Mouse (Mus musculus): ENCODE results near the gene Prpf4. TPM values are rescaled to one million over a fixed set of nuclear protein-coding genes. Genes with fewer than 3 reads are reported as not detected.

Gene Prpf4
- polyA plus RNA-seq, 1 experiment, result 0.44 TPM

GRCm38 (mm10) chr4:62431522-62431921 lies 22.9 kb downstream of the Prpf4 start:
- H3K4me1 ChIP-seq, result peaks cover 42% of the 10 kb centered on the region
- no peak for TF ChIP-seq GATA1 (IDR thresholded peaks at IDR 0.05; ENCODE audit: borderline replicate concordance, low read length)
- TF ChIP-seq FLI1 (IDR thresholded peaks at IDR 0.05; ENCODE audit: low read length), result no peak
- peaks cover 3% of the 10 kb centered on the region for H3K36me3 ChIP-seq (replicated peaks; ENCODE audit: low read length)

GRCm38 (mm10) chr4:62433939-62434870 lies 25.6 kb downstream of the Prpf4 start:
- H3K27me3 ChIP-seq (replicated peaks), result no peaks in the 10 kb centered on the region
- H3K36me3 ChIP-seq (replicated peaks; ENCODE audit: low read length), result no peaks in the 10 kb centered on the region
- H3K9me3 ChIP-seq, result 0 out of 2 replicates have a peak, but pooled peaks cover 4% of the 10 kb centered on the region
- H3K4me1 ChIP-seq, result peaks cover 23% of the 10 kb centered on the region
- TF ChIP-seq GATA1 (IDR thresholded peaks at IDR 0.05; ENCODE audit: borderline replicate concordance, low read length) (no peak), FLI1 (IDR thresholded peaks at IDR 0.05; ENCODE audit: low read length) (no peak)
- peak overlapping the region; percentile 10 for H3K4me3 ChIP-seq (replicated peaks)

More at GRCm38 (mm10) chr4:62431522-62431921, 22.9 kb downstream of the Prpf4 start:
- Histone ChIP-seq H3K27me3 (replicated peaks) (peaks cover 3% of the 10 kb centered on the region), H3K9me3 (no peaks in the 10 kb centered on the region), H3K4me3 (replicated peaks) (peak overlapping the region; percentile 14)

- TF ChIP-seq GATA1 (IDR thresholded peaks at IDR 0.05; ENCODE audit: borderline replicate concordance, low read length) (no peak), FLI1 (IDR thresholded peaks at IDR 0.05; ENCODE audit: low read length) (no peak)
- no peaks in the 10 kb centered on the region for H3K27me3 ChIP-seq (replicated peaks)
- H3K36me3 ChIP-seq (replicated peaks; ENCODE audit: low read length), result no peaks in the 10 kb centered on the region
- 0 out of 2 replicates have a peak, but pooled peaks cover 4% of the 10 kb centered on the region for H3K9me3 ChIP-seq
- peaks cover 23% of the 10 kb centered on the region for H3K4me1 ChIP-seq
- peak within 1 kb of the TSS; percentile 10 for H3K4me3 ChIP-seq (replicated peaks)
These were observed 26.5 kb downstream of the Prpf4 start, which contains the start of gene Rnf183 for GRCm38 (mm10) chr4:62435081-62435480. Gene Rnf183, minus strand, starts transcription at chr4:62435252.

- peaks cover 9% of the 10 kb centered on the region; the same call in 1 of the 2 replicates for H3K9me3 ChIP-seq
- H3K4me3 ChIP-seq (replicated peaks), result no peak overlapping the region
- peaks cover 14% of the 10 kb centered on the region for H3K4me1 ChIP-seq
- H3K27me3 ChIP-seq (replicated peaks), result peaks cover 2% of the 10 kb centered on the region
- TF ChIP-seq GATA1 (IDR thresholded peaks at IDR 0.05; ENCODE audit: borderline replicate concordance, low read length) (no peak), FLI1 (IDR thresholded peaks at IDR 0.05; ENCODE audit: low read length) (no peak)
- no peaks in the 10 kb centered on the region for H3K36me3 ChIP-seq (replicated peaks; ENCODE audit: low read length)
These were observed 28.7 kb downstream of the Prpf4 start for GRCm38 (mm10) chr4:62437256-62437778.

GRCm38 (mm10) chr4:62437871-62438270 lies 29.3 kb downstream of the Prpf4 start:
- Histone ChIP-seq H3K4me3 (replicated peaks) (no peak overlapping the region), H3K27me3 (replicated peaks) (peaks cover 2% of the 10 kb centered on the region), H3K36me3 (replicated peaks; ENCODE audit: low read length) (no peaks in the 10 kb centered on the region), H3K4me1 (peaks cover 14% of the 10 kb centered on the region), H3K9me3 (peaks cover 11% of the 10 kb centered on the region)
- TF ChIP-seq GATA1 (IDR thresholded peaks at IDR 0.05; ENCODE audit: borderline replicate concordance, low read length) (no peak), FLI1 (IDR thresholded peaks at IDR 0.05; ENCODE audit: low read length) (no peak)

GRCm38 (mm10) chr4:62439793-62440192 lies 31.2 kb downstream of the Prpf4 start:
- peaks cover 2% of the 10 kb centered on the region for H3K27me3 ChIP-seq (replicated peaks)
- no peak overlapping the region for H3K4me3 ChIP-seq (replicated peaks)
- H3K36me3 ChIP-seq (replicated peaks; ENCODE audit: low read length), result no peaks in the 10 kb centered on the region
- peaks cover 18% of the 10 kb centered on the region for H3K9me3 ChIP-seq
- TF ChIP-seq FLI1 (IDR thresholded peaks at IDR 0.05; ENCODE audit: low read length) (no peak), GATA1 (IDR thresholded peaks at IDR 0.05; ENCODE audit: borderline replicate concordance, low read length) (no peak)
- H3K4me1 ChIP-seq, result peaks cover 2% of the 10 kb centered on the region

- Histone ChIP-seq H3K9me3 (peaks cover 18% of the 10 kb centered on the region), H3K27me3 (replicated peaks) (peaks cover 2% of the 10 kb centered on the region), H3K4me1 (no peaks in the 10 kb centered on the region), H3K36me3 (replicated peaks; ENCODE audit: low read length) (no peaks in the 10 kb centered on the region), H3K4me3 (replicated peaks) (no peak overlapping the region)
- TF ChIP-seq GATA1 (IDR thresholded peaks at IDR 0.05; ENCODE audit: borderline replicate concordance, low read length), result no peak
- TF ChIP-seq FLI1 (IDR thresholded peaks at IDR 0.05; ENCODE audit: low read length), result no peak
These were observed 31.9 kb downstream of the Prpf4 start for GRCm38 (mm10) chr4:62440544-62440943.

GRCm38 (mm10) chr4:62440986-62441385 lies 32.4 kb downstream of the Prpf4 start:
- no peak for TF ChIP-seq GATA1 (IDR thresholded peaks at IDR 0.05; ENCODE audit: borderline replicate concordance, low read length)
- TF ChIP-seq FLI1 (IDR thresholded peaks at IDR 0.05; ENCODE audit: low read length), result no peak

GRCm38 (mm10) chr4:62454995-62455394 lies 46.4 kb downstream of the Prpf4 start:
- no peak overlapping the region for H3K4me3 ChIP-seq (replicated peaks)
- peaks cover 40% of the 10 kb centered on the region for H3K27me3 ChIP-seq (replicated peaks)
- H3K36me3 ChIP-seq (replicated peaks; ENCODE audit: low read length), result no peaks in the 10 kb centered on the region
- TF ChIP-seq GATA1 (IDR thresholded peaks at IDR 0.05; ENCODE audit: borderline replicate concordance, low read length), result no peak
- peaks cover 6% of the 10 kb centered on the region for H3K9me3 ChIP-seq
- H3K4me1 ChIP-seq, result peaks cover 40% of the 10 kb centered on the region

More at GRCm38 (mm10) chr4:62440986-62441385, 32.4 kb downstream of the Prpf4 start:
- no peaks in the 10 kb centered on the region for H3K4me1 ChIP-seq
- no peaks in the 10 kb centered on the region for H3K36me3 ChIP-seq (replicated peaks; ENCODE audit: low read length)
- H3K9me3 ChIP-seq, result peaks cover 18% of the 10 kb centered on the region
- H3K27me3 ChIP-seq (replicated peaks), result peaks cover 2% of the 10 kb centered on the region
- H3K4me3 ChIP-seq (replicated peaks), result no peak overlapping the region

GRCm38 (mm10) chr4:62459081-62459480 lies 50.5 kb downstream of the Prpf4 start:
- Histone ChIP-seq H3K4me1 (peaks cover 35% of the 10 kb centered on the region), H3K27me3 (replicated peaks) (peaks cover 46% of the 10 kb centered on the region), H3K4me3 (replicated peaks) (no peak overlapping the region), H3K9me3 (no peaks in the 10 kb centered on the region), H3K36me3 (replicated peaks; ENCODE audit: low read length) (no peaks in the 10 kb centered on the region)
- TF ChIP-seq FLI1 (IDR thresholded peaks at IDR 0.05; ENCODE audit: low read length), result no peak
- no peak for TF ChIP-seq GATA1 (IDR thresholded peaks at IDR 0.05; ENCODE audit: borderline replicate concordance, low read length)

Data from megakaryocyte, embryonic 14.5 days (primary cell).